Mouse (Mus musculus): ENCODE measurements around the gene Cep70. TPM values are rescaled to one million over a fixed set of nuclear protein-coding genes. Genes with fewer than 3 reads are reported as not detected.

Gene Cep70
- 26.8 and 32.0 TPM in 2 replicates for polyA plus RNA-seq (2014; fragmentation: Nextera tagmentation; extraction: Ambion mirVana)

GRCm38 (mm10) chr9:99243190-99243894 lies at the start of gene Cep70:
Gene Cep70 (plus strand): TSS chr9:99243367.
- Histone ChIP-seq H3K4me3 (ENCODE audit: low read length) (peak within 1 kb of the TSS; percentile 92), H3K4me2 (replicated peaks; ENCODE audit: low read depth, low read length) (peak within 1 kb of the TSS; percentile 67), H3K27ac (ENCODE audit: low read depth, low read length) (peak within 1 kb of the TSS; percentile 6; the same call in 1 of the 2 replicates), H3K9ac (ENCODE audit: low read depth, low read length) (peak within 1 kb of the TSS; percentile 72), H3K9me3 (ENCODE audit: control insufficient read depth, low read length) (no peaks in the 10 kb centered on the region), H3K27me3 (ENCODE audit: control insufficient read depth, insufficient read depth, low read length) (no peaks in the 10 kb centered on the region), H3K36me3 (ENCODE audit: control insufficient read depth, insufficient read depth, low read length) (no peaks in the 10 kb centered on the region), H3K4me1 (ENCODE audit: control insufficient read depth, insufficient read depth, low read length) (0 out of 2 replicates have a peak, but pooled peaks cover 5% of the 10 kb centered on the region)
- under 1% methylated on average over 66 of the region's 66 CpGs for WGBS
- peak; percentile 98 for ATAC-seq (ENCODE audit: low FRiP score, low TSS enrichment)

GRCm38 (mm10) chr9:99212643-99213042 lies 30.5 kb upstream of the Cep70 start:
- H3K9ac ChIP-seq (ENCODE audit: low read depth, low read length): no peak overlapping the region
- 66% methylated on average over 2 of the region's 2 CpGs for WGBS

GRCm38 (mm10) chr9:99216182-99216581 lies 27.0 kb upstream of the Cep70 start:
- H3K36me3 ChIP-seq (ENCODE audit: control insufficient read depth, insufficient read depth, low read length): no peaks in the 10 kb centered on the region
- H3K4me1 ChIP-seq (ENCODE audit: control insufficient read depth, insufficient read depth, low read length): no peaks in the 10 kb centered on the region
- no peaks in the 10 kb centered on the region for H3K9me3 ChIP-seq (ENCODE audit: control insufficient read depth, low read length)
- no peak overlapping the region for H3K4me2 ChIP-seq (replicated peaks; ENCODE audit: low read depth, low read length)
- H3K27me3 ChIP-seq (ENCODE audit: control insufficient read depth, insufficient read depth, low read length): no peaks in the 10 kb centered on the region
- no peak overlapping the region for H3K9ac ChIP-seq (ENCODE audit: low read depth, low read length)
- H3K4me3 ChIP-seq (ENCODE audit: low read length): no peak overlapping the region
- H3K27ac ChIP-seq (ENCODE audit: low read depth, low read length): no peak overlapping the region
- WGBS: 76% methylated on average over 2 of the region's 2 CpGs
- ATAC-seq (ENCODE audit: low FRiP score, low TSS enrichment): no peak

More at GRCm38 (mm10) chr9:99212643-99213042, 30.5 kb upstream of the Cep70 start:
- ATAC-seq (ENCODE audit: low FRiP score, low TSS enrichment): no peak
- Histone ChIP-seq H3K27ac (ENCODE audit: low read depth, low read length) (no peak overlapping the region), H3K4me1 (ENCODE audit: control insufficient read depth, insufficient read depth, low read length) (no peaks in the 10 kb centered on the region), H3K36me3 (ENCODE audit: control insufficient read depth, insufficient read depth, low read length) (no peaks in the 10 kb centered on the region), H3K27me3 (ENCODE audit: control insufficient read depth, insufficient read depth, low read length) (no peaks in the 10 kb centered on the region), H3K9me3 (ENCODE audit: control insufficient read depth, low read length) (no peaks in the 10 kb centered on the region), H3K4me3 (ENCODE audit: low read length) (no peak overlapping the region), H3K4me2 (replicated peaks; ENCODE audit: low read depth, low read length) (no peak overlapping the region)

GRCm38 (mm10) chr9:99217999-99218719 lies 25.0 kb upstream of the Cep70 start:
- H3K27me3 ChIP-seq (ENCODE audit: control insufficient read depth, insufficient read depth, low read length): no peaks in the 10 kb centered on the region
- 18% methylated on average over 6 of the region's 6 CpGs for WGBS
- H3K4me2 ChIP-seq (replicated peaks; ENCODE audit: low read depth, low read length): no peak overlapping the region
- H3K27ac ChIP-seq (ENCODE audit: low read depth, low read length): no peak overlapping the region
- no peak overlapping the region for H3K4me3 ChIP-seq (ENCODE audit: low read length)
- no peak overlapping the region for H3K9ac ChIP-seq (ENCODE audit: low read depth, low read length)
- ATAC-seq (ENCODE audit: low FRiP score, low TSS enrichment): peak; percentile 96
- H3K36me3 ChIP-seq (ENCODE audit: control insufficient read depth, insufficient read depth, low read length): no peaks in the 10 kb centered on the region
- H3K4me1 ChIP-seq (ENCODE audit: control insufficient read depth, insufficient read depth, low read length): no peaks in the 10 kb centered on the region
- H3K9me3 ChIP-seq (ENCODE audit: control insufficient read depth, low read length): no peaks in the 10 kb centered on the region

GRCm38 (mm10) chr9:99221636-99222035 lies 21.5 kb upstream of the Cep70 start:
- no peaks in the 10 kb centered on the region for H3K27me3 ChIP-seq (ENCODE audit: control insufficient read depth, insufficient read depth, low read length)
- H3K4me2 ChIP-seq (replicated peaks; ENCODE audit: low read depth, low read length): no peak overlapping the region
- H3K4me3 ChIP-seq (ENCODE audit: low read length): no peak overlapping the region
- H3K4me1 ChIP-seq (ENCODE audit: control insufficient read depth, insufficient read depth, low read length): no peaks in the 10 kb centered on the region
- H3K9me3 ChIP-seq (ENCODE audit: control insufficient read depth, low read length): no peaks in the 10 kb centered on the region
- no peak for ATAC-seq (ENCODE audit: low FRiP score, low TSS enrichment)
- 83% methylated on average over 4 of the region's 4 CpGs for WGBS
- H3K36me3 ChIP-seq (ENCODE audit: control insufficient read depth, insufficient read depth, low read length): no peaks in the 10 kb centered on the region
- no peak overlapping the region for H3K9ac ChIP-seq (ENCODE audit: low read depth, low read length)
- no peak overlapping the region for H3K27ac ChIP-seq (ENCODE audit: low read depth, low read length)

GRCm38 (mm10) chr9:99224583-99224982 lies 18.6 kb upstream of the Cep70 start:
- H3K4me3 ChIP-seq (ENCODE audit: low read length): no peak overlapping the region
- no peaks in the 10 kb centered on the region for H3K27me3 ChIP-seq (ENCODE audit: control insufficient read depth, insufficient read depth, low read length)
- no peak overlapping the region for H3K9ac ChIP-seq (ENCODE audit: low read depth, low read length)
- H3K4me1 ChIP-seq (ENCODE audit: control insufficient read depth, insufficient read depth, low read length): no peaks in the 10 kb centered on the region
- ATAC-seq (ENCODE audit: low FRiP score, low TSS enrichment): no peak
- no peak overlapping the region for H3K27ac ChIP-seq (ENCODE audit: low read depth, low read length)
- H3K36me3 ChIP-seq (ENCODE audit: control insufficient read depth, insufficient read depth, low read length): no peaks in the 10 kb centered on the region
- H3K4me2 ChIP-seq (replicated peaks; ENCODE audit: low read depth, low read length): no peak overlapping the region
- no peaks in the 10 kb centered on the region for H3K9me3 ChIP-seq (ENCODE audit: control insufficient read depth, low read length)
- 71% methylated on average over 3 of the region's 3 CpGs for WGBS

GRCm38 (mm10) chr9:99229450-99229849 lies 13.7 kb upstream of the Cep70 start:
- no peak overlapping the region for H3K4me3 ChIP-seq (ENCODE audit: low read length)
- H3K9ac ChIP-seq (ENCODE audit: low read depth, low read length): no peak overlapping the region

GRCm38 (mm10) chr9:99237139-99237538 lies 6.0 kb upstream of the Cep70 start, which contains the start of gene Faiml:
Gene Faiml (minus strand): TSS chr9:99237239.
- no peak within 1 kb of the TSS for H3K4me3 ChIP-seq (ENCODE audit: low read length)
- WGBS: 90% methylated on average over 14 of the region's 14 CpGs
- H3K4me2 ChIP-seq (replicated peaks; ENCODE audit: low read depth, low read length): no peak within 1 kb of the TSS
- H3K9ac ChIP-seq (ENCODE audit: low read depth, low read length): no peak within 1 kb of the TSS
- no peaks in the 10 kb centered on the region for H3K4me1 ChIP-seq (ENCODE audit: control insufficient read depth, insufficient read depth, low read length)
- no peak within 1 kb of the TSS for H3K27ac ChIP-seq (ENCODE audit: low read depth, low read length)
- no peaks in the 10 kb centered on the region for H3K36me3 ChIP-seq (ENCODE audit: control insufficient read depth, insufficient read depth, low read length)
- H3K27me3 ChIP-seq (ENCODE audit: control insufficient read depth, insufficient read depth, low read length): no peaks in the 10 kb centered on the region
- ATAC-seq (ENCODE audit: low FRiP score, low TSS enrichment): no peak
- no peaks in the 10 kb centered on the region for H3K9me3 ChIP-seq (ENCODE audit: control insufficient read depth, low read length)

More at GRCm38 (mm10) chr9:99229450-99229849, 13.7 kb upstream of the Cep70 start:
- WGBS: 92% methylated on average over 14 of the region's 14 CpGs
- ATAC-seq (ENCODE audit: low FRiP score, low TSS enrichment): no peak
- no peaks in the 10 kb centered on the region for H3K4me1 ChIP-seq (ENCODE audit: control insufficient read depth, insufficient read depth, low read length)
- no peaks in the 10 kb centered on the region for H3K9me3 ChIP-seq (ENCODE audit: control insufficient read depth, low read length)
- H3K36me3 ChIP-seq (ENCODE audit: control insufficient read depth, insufficient read depth, low read length): no peaks in the 10 kb centered on the region
- no peak overlapping the region for H3K4me2 ChIP-seq (replicated peaks; ENCODE audit: low read depth, low read length)
- no peak overlapping the region for H3K27ac ChIP-seq (ENCODE audit: low read depth, low read length)
- H3K27me3 ChIP-seq (ENCODE audit: control insufficient read depth, insufficient read depth, low read length): no peaks in the 10 kb centered on the region

- no peak overlapping the region for H3K4me3 ChIP-seq (ENCODE audit: low read length)
- H3K4me1 ChIP-seq (ENCODE audit: control insufficient read depth, insufficient read depth, low read length): 0 out of 2 replicates have a peak, but pooled peaks cover 5% of the 10 kb centered on the region
- no peaks in the 10 kb centered on the region for H3K9me3 ChIP-seq (ENCODE audit: control insufficient read depth, low read length)
- no peaks in the 10 kb centered on the region for H3K36me3 ChIP-seq (ENCODE audit: control insufficient read depth, insufficient read depth, low read length)
- H3K4me2 ChIP-seq (replicated peaks; ENCODE audit: low read depth, low read length): no peak overlapping the region
- H3K27ac ChIP-seq (ENCODE audit: low read depth, low read length): no peak overlapping the region
- no peaks in the 10 kb centered on the region for H3K27me3 ChIP-seq (ENCODE audit: control insufficient read depth, insufficient read depth, low read length)
- no peak overlapping the region for H3K9ac ChIP-seq (ENCODE audit: low read depth, low read length)
- no peak for ATAC-seq (ENCODE audit: low FRiP score, low TSS enrichment)
- 81% methylated on average over 10 of the region's 10 CpGs for WGBS
These were observed 4.9 kb upstream of the Cep70 start for GRCm38 (mm10) chr9:99238276-99238675.
